Mouse (Mus musculus) heart, embryonic 11.5 days (tissue): ENCODE results near the gene Olfr805. TPM values are rescaled to one million over a fixed set of nuclear protein-coding genes. Genes with fewer than 3 reads are reported as not detected.

Experiments
- ATAC-seq: fragments of 200-750 bp; cut with Nextera tagmentation; replicated peaks from 2 replicates; pipeline ENCODE4 v1.8.0; 2017; ENCODE audit warnings: moderate library complexity; ENCODE audit not compliant: insufficient number of reproducible peaks, low FRiP score, low TSS enrichment
- H3K27ac ChIP-seq: fragments of 300-500 bp; sonication (generic); 2 replicates; pipeline ENCODE4 v1.5.1; 2014; ENCODE audit warnings: mild to moderate bottlenecking, low read depth, low read length
- H3K27me3 ChIP-seq: fragments of 300-500 bp; sonication (generic); 2 replicates; pipeline ENCODE4 v1.6.1; 2014; ENCODE audit warnings: mild to moderate bottlenecking, low read length, mixed read lengths; ENCODE audit not compliant: control insufficient read depth, insufficient read depth
- H3K36me3 ChIP-seq: fragments of 300-500 bp; sonication (generic); 2 replicates; pipeline ENCODE4 v1.6.1; 2014; ENCODE audit warnings: mild to moderate bottlenecking, low read length, moderate library complexity, mixed read lengths; ENCODE audit not compliant: control insufficient read depth, insufficient read depth
- H3K4me1 ChIP-seq: fragments of 300-500 bp; sonication (generic); 2 replicates; pipeline ENCODE4 v1.6.1; 2014; ENCODE audit warnings: low read length; ENCODE audit not compliant: control insufficient read depth, insufficient read depth
- H3K4me2 ChIP-seq: fragments of 300-500 bp; sonication (generic); 2 replicates; pipeline ENCODE4 v1.6.1; 2014; ENCODE audit warnings: mild to moderate bottlenecking, moderate library complexity
- H3K4me3 ChIP-seq: fragments of 300-500 bp; sonication (generic); 2 replicates; pipeline ENCODE4 v1.5.1; 2014; ENCODE audit warnings: low read depth, low read length
- H3K9ac ChIP-seq: fragments of 300-500 bp; sonication (generic); 2 replicates; pipeline ENCODE4 v1.6.1; 2014; ENCODE audit warnings: mild to moderate bottlenecking, low read depth, low read length, moderate library complexity
- H3K9me3 ChIP-seq: fragments of 300-500 bp; sonication (generic); replicated peaks from 2 replicates; pipeline ENCODE4 v1.6.1; 2016; ENCODE audit warnings: low read length; ENCODE audit not compliant: control insufficient read depth
- WGBS: fragments of 180-500 bp; shearing (Covaris S2); extraction: QIAGEN DNeasy Blood & Tissue Kit; methylation state at CpG from one replicate; pipeline ENCODE4 v1.1.7; 2014; ENCODE audit not compliant: insufficient replicate concordance; 5-methylcytosine and 5-hydroxymethylcytosine counted together
- polyA plus RNA-seq: library from polyadenylated mRNA; unstranded; fragments of >200 nt; fragmentation: Nextera tagmentation; extraction: Ambion mirVana; gene quantifications from 2 replicates; pipeline ENCODE4 v1.2.1, GENCODE M21; 2014

Olfr805 gene
- not detected in 2 replicates for polyA plus RNA-seq

DNA sequence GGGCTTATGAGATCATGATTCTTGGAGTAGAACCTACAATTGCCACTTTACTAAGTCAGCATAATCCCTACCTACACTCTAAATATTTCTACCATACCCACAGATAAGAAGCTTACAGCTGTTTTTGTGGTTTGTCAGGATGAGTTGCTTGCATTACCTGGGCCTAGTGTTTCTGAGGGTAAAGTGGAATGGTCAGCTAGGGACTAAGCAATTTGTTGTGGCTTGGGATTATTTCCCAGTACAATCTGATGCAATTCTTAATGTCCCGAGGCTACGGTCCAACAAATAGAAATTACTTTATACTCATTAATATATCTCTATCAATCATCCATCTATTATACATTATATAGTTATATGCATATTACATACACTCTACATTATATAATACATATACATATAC is at the start of gene Olfr805:
TSS of gene Olfr805 (minus strand) at position 101 of the 400 bp plus-strand sequence.
- Histone ChIP-seq H3K36me3 (no peaks in the 10 kb centered on the region), H3K9me3 (no peaks in the 10 kb centered on the region), H3K4me2 (no peak within 1 kb of the TSS), H3K9ac (no peak within 1 kb of the TSS), H3K4me1 (no peaks in the 10 kb centered on the region), H3K4me3 (no peak within 1 kb of the TSS), H3K27ac (no peak within 1 kb of the TSS), H3K27me3 (no peaks in the 10 kb centered on the region)
- 90% methylated on average over 2 of the region's 2 CpGs for WGBS
- ATAC-seq = no peak

DNA sequence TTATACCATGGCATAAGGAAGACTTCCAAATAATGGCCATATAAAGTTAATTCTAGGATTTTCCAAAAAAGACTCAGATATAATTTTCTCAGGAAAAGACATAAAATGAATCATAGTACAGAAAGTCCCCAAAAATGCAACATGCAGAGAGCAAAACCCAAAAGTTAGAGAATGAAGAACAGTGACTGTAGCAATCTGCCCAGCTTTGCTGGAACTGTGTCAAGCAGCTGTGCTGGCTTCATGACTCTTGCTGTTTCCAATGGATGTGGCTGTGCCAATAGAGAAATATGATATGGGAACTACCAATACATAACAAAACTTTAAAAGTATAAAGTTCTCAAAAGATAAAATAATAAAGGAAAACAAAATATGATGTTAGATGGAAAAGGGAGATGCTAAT is 48.9 kb upstream of the Olfr805 start:
- Histone ChIP-seq H3K4me3 (no peak overlapping the region), H3K9ac (no peak overlapping the region), H3K36me3 (no peaks in the 10 kb centered on the region), H3K9me3 (no peaks in the 10 kb centered on the region), H3K4me2 (no peak overlapping the region), H3K4me1 (no peaks in the 10 kb centered on the region), H3K27ac (no peak overlapping the region), H3K27me3 (no peaks in the 10 kb centered on the region)
- ATAC-seq = no peak

DNA sequence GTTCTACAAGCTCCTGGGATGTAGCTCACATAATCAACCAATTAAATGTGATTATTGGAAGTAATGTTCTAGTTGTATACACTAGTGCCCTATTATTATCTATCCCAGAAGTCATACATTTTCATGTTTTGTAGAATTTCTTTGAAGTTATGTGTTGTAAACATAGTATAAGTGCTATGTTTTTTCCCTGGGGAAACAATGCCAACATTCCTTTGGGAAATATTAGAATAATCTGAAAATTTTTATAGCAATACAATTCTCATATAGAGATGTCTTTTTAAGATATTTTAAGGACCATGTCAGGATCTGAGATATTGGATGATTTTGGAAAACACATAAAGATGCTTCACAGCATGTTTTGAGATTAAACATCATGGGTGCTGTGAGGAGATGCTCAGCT is 45.2 kb upstream of the Olfr805 start, which contains the start of gene Olfr809:
TSS of gene Olfr809 (plus strand) at position 301 of the 400 bp plus-strand sequence.
- no peak for ATAC-seq
- Histone ChIP-seq H3K4me1 (no peaks in the 10 kb centered on the region), H3K9me3 (no peaks in the 10 kb centered on the region), H3K9ac (no peak within 1 kb of the TSS), H3K36me3 (no peaks in the 10 kb centered on the region), H3K4me3 (no peak within 1 kb of the TSS), H3K4me2 (no peak within 1 kb of the TSS), H3K27ac (no peak within 1 kb of the TSS), H3K27me3 (no peaks in the 10 kb centered on the region)

DNA sequence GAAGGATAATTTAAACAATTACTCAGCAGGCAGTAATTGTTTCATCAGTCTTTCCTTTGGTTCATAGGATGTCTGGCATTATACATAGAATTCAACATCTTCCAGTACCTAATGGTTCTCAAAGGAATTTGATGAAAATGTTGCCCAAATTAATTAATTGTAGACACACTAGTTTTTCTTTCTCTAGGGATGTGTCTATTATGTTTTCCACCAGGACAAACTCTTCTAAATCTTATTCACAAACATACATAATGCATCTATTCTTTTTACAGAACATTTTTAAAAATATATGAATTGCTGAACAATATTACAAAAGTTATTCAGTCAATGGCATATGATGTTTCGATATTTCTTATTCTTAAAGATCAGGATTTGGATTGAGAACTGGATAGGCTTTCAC is 36.0 kb upstream of the Olfr805 start, which contains the start of gene Olfr808:
TSS of gene Olfr808 (plus strand) at position 301 of the 400 bp plus-strand sequence.
- no peak for ATAC-seq
- no peaks in the 10 kb centered on the region for H3K9me3 ChIP-seq
- 81% methylated on average over 1 of the region's 1 CpGs for WGBS
- H3K36me3 ChIP-seq = no peaks in the 10 kb centered on the region
- no peak within 1 kb of the TSS for H3K4me3 ChIP-seq
- H3K4me1 ChIP-seq = no peaks in the 10 kb centered on the region
- H3K4me2 ChIP-seq = no peak within 1 kb of the TSS
- H3K9ac ChIP-seq = no peak within 1 kb of the TSS
- H3K27ac ChIP-seq = no peak within 1 kb of the TSS
- H3K27me3 ChIP-seq = no peaks in the 10 kb centered on the region

DNA sequence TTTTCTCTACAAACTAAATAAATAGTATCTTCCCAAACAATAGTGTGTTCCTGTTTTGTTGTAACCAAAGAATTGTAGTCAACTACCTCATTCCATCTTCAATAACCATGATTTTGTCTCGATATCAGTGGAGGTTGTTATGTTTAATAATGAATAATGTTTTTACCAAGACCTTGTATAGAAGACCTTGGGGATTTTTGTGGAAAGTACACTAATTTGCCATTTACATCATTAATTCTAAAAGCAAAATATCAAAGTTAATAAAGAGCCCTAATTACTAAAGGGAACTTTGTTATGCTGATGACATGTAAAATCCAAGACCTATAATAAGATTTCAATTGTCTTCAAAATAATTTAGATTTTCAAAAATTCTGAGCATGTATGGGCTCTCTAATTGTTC is 28.5 kb upstream of the Olfr805 start, which contains the start of gene Olfr807:
TSS of gene Olfr807 (minus strand) at position 101 of the 400 bp plus-strand sequence.
- no peak for ATAC-seq
- H3K4me2 ChIP-seq = no peak within 1 kb of the TSS
- no peak within 1 kb of the TSS for H3K9ac ChIP-seq
- H3K36me3 ChIP-seq = no peaks in the 10 kb centered on the region
- no peaks in the 10 kb centered on the region for H3K4me1 ChIP-seq
- 78% methylated on average over 1 of the region's 1 CpGs for WGBS
- H3K27ac ChIP-seq = no peak within 1 kb of the TSS
- H3K9me3 ChIP-seq = no peaks in the 10 kb centered on the region
- H3K4me3 ChIP-seq = no peak within 1 kb of the TSS
- H3K27me3 ChIP-seq = no peaks in the 10 kb centered on the region

DNA sequence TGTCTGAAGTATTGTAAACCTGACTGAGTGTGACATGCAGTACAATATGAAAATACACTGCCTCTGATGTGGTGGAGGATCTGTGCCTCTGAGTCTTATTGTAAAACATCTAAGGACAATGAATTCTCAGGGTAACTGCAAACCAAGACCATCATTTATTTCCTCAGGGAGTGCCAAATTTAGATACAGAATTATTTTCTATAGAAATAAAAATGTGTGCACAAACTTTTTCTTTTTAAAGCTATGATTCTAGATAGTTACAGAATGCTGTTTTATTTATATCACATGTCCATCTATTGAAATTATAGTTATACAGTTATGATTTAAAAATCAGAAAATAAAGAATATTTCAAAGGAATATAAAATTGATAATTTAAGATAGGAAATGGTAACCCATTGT is 12.6 kb upstream of the Olfr805 start, which contains the start of gene Olfr806:
TSS of gene Olfr806 (minus strand) at position 101 of the 400 bp plus-strand sequence.
- Histone ChIP-seq H3K9ac (no peak within 1 kb of the TSS), H3K4me3 (no peak within 1 kb of the TSS), H3K9me3 (no peaks in the 10 kb centered on the region), H3K27me3 (no peaks in the 10 kb centered on the region), H3K36me3 (no peaks in the 10 kb centered on the region), H3K27ac (no peak within 1 kb of the TSS), H3K4me1 (no peaks in the 10 kb centered on the region), H3K4me2 (no peak within 1 kb of the TSS)
- no peak for ATAC-seq

DNA sequence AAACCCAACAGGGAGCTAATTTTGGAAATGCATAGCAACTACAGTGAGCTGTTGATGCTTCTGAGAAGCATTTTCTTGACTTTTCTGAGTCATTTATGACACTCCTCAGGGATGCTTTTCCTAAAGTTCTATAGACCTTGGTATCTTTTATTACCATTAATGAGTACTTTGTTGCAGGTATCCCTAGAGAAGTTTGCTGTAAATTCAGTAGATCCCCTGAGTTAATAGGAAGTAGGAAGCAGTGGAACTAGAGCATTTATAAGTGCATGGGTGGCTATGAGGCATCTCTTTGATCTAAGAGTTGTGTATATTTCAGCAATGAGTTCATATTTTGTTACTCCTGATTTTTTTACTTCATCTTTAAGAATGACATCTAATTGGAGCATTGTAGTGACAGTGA is 26.3 kb downstream of the Olfr805 start, which contains the start of gene Olfr804:
TSS of gene Olfr804 (plus strand) at position 301 of the 400 bp plus-strand sequence.
- H3K27ac ChIP-seq = no peak within 1 kb of the TSS
- ATAC-seq = no peak
- no peak within 1 kb of the TSS for H3K9ac ChIP-seq
- H3K4me3 ChIP-seq = no peak within 1 kb of the TSS
- no peaks in the 10 kb centered on the region for H3K4me1 ChIP-seq
- H3K4me2 ChIP-seq = no peak within 1 kb of the TSS
- H3K36me3 ChIP-seq = no peaks in the 10 kb centered on the region
- H3K9me3 ChIP-seq = no peaks in the 10 kb centered on the region
- H3K27me3 ChIP-seq = no peaks in the 10 kb centered on the region

DNA sequence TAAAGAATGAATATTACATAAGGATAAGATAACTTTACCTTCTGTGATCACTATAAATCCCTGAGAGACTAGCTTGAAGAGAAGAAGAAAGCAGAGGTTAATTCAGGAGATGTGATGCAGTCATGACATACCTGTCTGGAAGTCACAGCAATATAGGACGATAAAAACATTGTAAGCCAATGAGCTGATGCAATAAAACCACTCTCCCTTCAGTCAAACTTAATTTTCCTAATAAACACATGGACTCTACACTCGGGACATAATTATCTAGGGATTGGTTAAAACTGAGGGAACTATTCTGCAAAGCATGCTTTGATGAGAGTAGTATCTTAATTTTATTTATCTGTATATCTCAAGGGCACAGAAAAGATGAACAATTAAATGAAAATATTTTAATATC is 35.0 kb downstream of the Olfr805 start, which contains the start of gene Olfr803:
TSS of gene Olfr803 (minus strand) at position 101 of the 400 bp plus-strand sequence.
- no peak for ATAC-seq
- Histone ChIP-seq H3K4me2 (no peak within 1 kb of the TSS), H3K4me1 (no peaks in the 10 kb centered on the region), H3K36me3 (no peaks in the 10 kb centered on the region), H3K9ac (no peak within 1 kb of the TSS), H3K27me3 (no peaks in the 10 kb centered on the region), H3K4me3 (no peak within 1 kb of the TSS), H3K27ac (no peak within 1 kb of the TSS), H3K9me3 (no peaks in the 10 kb centered on the region)
- 68% methylated on average over 2 of the region's 2 CpGs for WGBS

DNA sequence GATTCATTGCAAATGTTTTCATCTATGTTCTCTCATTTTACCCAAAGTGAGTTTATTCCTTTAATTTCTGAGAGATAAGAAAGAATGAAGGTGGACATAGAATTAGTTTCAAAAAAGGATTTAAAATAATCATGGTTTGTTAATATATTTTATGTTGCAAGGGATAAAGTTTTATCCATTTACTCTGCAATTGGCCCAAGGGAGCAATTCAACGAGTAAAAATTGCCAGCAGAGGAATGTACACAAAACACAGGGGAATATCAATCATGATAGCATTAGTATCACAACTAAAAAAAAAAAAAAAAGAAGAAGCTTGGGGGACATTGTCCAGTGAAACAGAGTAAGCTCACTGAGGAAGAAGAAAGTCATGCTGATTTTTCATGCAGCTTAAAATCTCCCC is 41.1 kb downstream of the Olfr805 start, which contains the start of gene Olfr802:
TSS of gene Olfr802 (minus strand) at position 101 of the 400 bp plus-strand sequence.
- no peak within 1 kb of the TSS for H3K4me2 ChIP-seq
- no peak within 1 kb of the TSS for H3K27ac ChIP-seq
- no peaks in the 10 kb centered on the region for H3K9me3 ChIP-seq
- no peaks in the 10 kb centered on the region for H3K4me1 ChIP-seq
- WGBS = 73% methylated on average over 1 of the region's 1 CpGs
- no peak for ATAC-seq
- H3K36me3 ChIP-seq = no peaks in the 10 kb centered on the region
- H3K9ac ChIP-seq = no peak within 1 kb of the TSS
- H3K4me3 ChIP-seq = no peak within 1 kb of the TSS
- no peaks in the 10 kb centered on the region for H3K27me3 ChIP-seq
